Mouse (Mus musculus): ENCODE measurements at regions not wholly inside any gene's neighbourhood (a gene's known extent, or its start where the extent isn't known, plus 50 kb on each side); places are given as distances from the start of the nearest gene placed in this dataset.

- H3K4me3 ChIP-seq (ENCODE audit: insufficient read depth in 1 of 2, low read depth in 2 of 2, low read length in 2 of 2): no peak overlapping the region
- TF ChIP-seq CTCF (IDR thresholded peaks at IDR 0.05; ENCODE audit: low read depth) (no peak), EP300 (IDR thresholded peaks at IDR 0.05; ENCODE audit: low read depth) (no peak)
- WGBS (ENCODE audit: insufficient replicate concordance): 57% methylated on average over 2 of the region's 2 CpGs
These were observed 73.6 kb downstream of the Gm19935 start for GRCm38 (mm10) chr8:90743546-90743945.

GRCm38 (mm10) chr8:90740963-90741733, 76.0 kb downstream of the Gm19935 start:
- Histone ChIP-seq H3K36me3 (replicated peaks; ENCODE audit: control insufficient read depth, insufficient read depth, low read depth) (no peaks in the 10 kb centered on the region), H3K27ac (no peak overlapping the region), H3K27me3 (ENCODE audit: control insufficient read depth, insufficient read depth, low read length) (no peaks in the 10 kb centered on the region), H3K9ac (replicated peaks) (no peak overlapping the region), H3K4me1 (replicated peaks; ENCODE audit: control insufficient read depth in 2 of 2, insufficient read depth in 2 of 2, low read length in 1 of 2) (no peaks in the 10 kb centered on the region), H3K4me2 (ENCODE audit: low read depth) (no peak overlapping the region), H3K9me3 (ENCODE audit: control insufficient read depth, low read length) (no peaks in the 10 kb centered on the region), H3K4me3 (ENCODE audit: insufficient read depth in 1 of 2, low read depth in 2 of 2, low read length in 2 of 2) (no peak overlapping the region)
- WGBS (ENCODE audit: insufficient replicate concordance): 46% methylated on average over 9 of the region's 9 CpGs
- no peak for ATAC-seq (ENCODE audit: insufficient read depth)
- TF ChIP-seq CTCF (IDR thresholded peaks at IDR 0.05; ENCODE audit: low read depth): no peak
- TF ChIP-seq EP300 (IDR thresholded peaks at IDR 0.05; ENCODE audit: low read depth): no peak
- DNase-seq (ENCODE audit: low read depth in 3 of 3, low spot score in 3 of 3): no peak

More at GRCm38 (mm10) chr8:90743546-90743945, 73.6 kb downstream of the Gm19935 start:
- H3K27ac ChIP-seq: no peak overlapping the region
- H3K9me3 ChIP-seq (ENCODE audit: control insufficient read depth, low read length): no peaks in the 10 kb centered on the region
- H3K4me2 ChIP-seq (ENCODE audit: low read depth): no peak overlapping the region
- ATAC-seq (ENCODE audit: insufficient read depth): no peak
- no peaks in the 10 kb centered on the region for H3K27me3 ChIP-seq (ENCODE audit: control insufficient read depth, insufficient read depth, low read length)
- DNase-seq (ENCODE audit: low read depth in 3 of 3, low spot score in 3 of 3): no peak
- no peak overlapping the region for H3K9ac ChIP-seq (replicated peaks)
- H3K4me1 ChIP-seq (replicated peaks; ENCODE audit: control insufficient read depth in 2 of 2, insufficient read depth in 2 of 2, low read length in 1 of 2): no peaks in the 10 kb centered on the region
- H3K36me3 ChIP-seq (replicated peaks; ENCODE audit: control insufficient read depth, insufficient read depth, low read depth): no peaks in the 10 kb centered on the region

- H3K4me1 ChIP-seq (replicated peaks; ENCODE audit: control insufficient read depth in 2 of 2, insufficient read depth in 2 of 2, low read length in 1 of 2): no peaks in the 10 kb centered on the region
- TF ChIP-seq CTCF (IDR thresholded peaks at IDR 0.05; ENCODE audit: low read depth) (no peak), EP300 (IDR thresholded peaks at IDR 0.05; ENCODE audit: low read depth) (no peak)
- no peaks in the 10 kb centered on the region for H3K27me3 ChIP-seq (ENCODE audit: control insufficient read depth, insufficient read depth, low read length)
- no peaks in the 10 kb centered on the region for H3K9me3 ChIP-seq (ENCODE audit: control insufficient read depth, low read length)
- no peak for ATAC-seq (ENCODE audit: insufficient read depth)
- no peak overlapping the region for H3K4me2 ChIP-seq (ENCODE audit: low read depth)
- WGBS (ENCODE audit: insufficient replicate concordance): 58% methylated on average over 2 of the region's 2 CpGs
- no peaks in the 10 kb centered on the region for H3K36me3 ChIP-seq (replicated peaks; ENCODE audit: control insufficient read depth, insufficient read depth, low read depth)
- H3K9ac ChIP-seq (replicated peaks): no peak overlapping the region
- H3K4me3 ChIP-seq (ENCODE audit: insufficient read depth in 1 of 2, low read depth in 2 of 2, low read length in 2 of 2): no peak overlapping the region
- no peak for DNase-seq (ENCODE audit: low read depth in 3 of 3, low spot score in 3 of 3)
- H3K27ac ChIP-seq: no peak overlapping the region
These were observed 76.8 kb downstream of the Gm19935 start for GRCm38 (mm10) chr8:90740302-90740962.

- no peak for TF ChIP-seq CTCF (IDR thresholded peaks at IDR 0.05; ENCODE audit: low read depth)
- TF ChIP-seq EP300 (IDR thresholded peaks at IDR 0.05; ENCODE audit: low read depth): no peak
- 31% methylated on average over 1 of the region's 1 CpGs for WGBS (ENCODE audit: insufficient replicate concordance)
- no peak for ATAC-seq (ENCODE audit: insufficient read depth)
These were observed 89.2 kb downstream of the Gm19935 start for GRCm38 (mm10) chr8:90728011-90728410.

GRCm38 (mm10) chr8:90725188-90725587, 92.0 kb downstream of the Gm19935 start:
- Histone ChIP-seq H3K4me3 (ENCODE audit: insufficient read depth in 1 of 2, low read depth in 2 of 2, low read length in 2 of 2) (no peak overlapping the region), H3K36me3 (replicated peaks; ENCODE audit: control insufficient read depth, insufficient read depth, low read depth) (no peaks in the 10 kb centered on the region), H3K27me3 (ENCODE audit: control insufficient read depth, insufficient read depth, low read length) (no peaks in the 10 kb centered on the region), H3K27ac (no peak overlapping the region), H3K9me3 (ENCODE audit: control insufficient read depth, low read length) (no peaks in the 10 kb centered on the region), H3K4me1 (replicated peaks; ENCODE audit: control insufficient read depth in 2 of 2, insufficient read depth in 2 of 2, low read length in 1 of 2) (no peaks in the 10 kb centered on the region), H3K9ac (replicated peaks) (no peak overlapping the region), H3K4me2 (ENCODE audit: low read depth) (no peak overlapping the region)
- ATAC-seq (ENCODE audit: insufficient read depth): no peak
- 67% methylated on average over 5 of the region's 5 CpGs for WGBS (ENCODE audit: insufficient replicate concordance)
- no peak for DNase-seq (ENCODE audit: low read depth in 3 of 3, low spot score in 3 of 3)
- TF ChIP-seq CTCF (IDR thresholded peaks at IDR 0.05; ENCODE audit: low read depth) (no peak), EP300 (IDR thresholded peaks at IDR 0.05; ENCODE audit: low read depth) (no peak)

More at GRCm38 (mm10) chr8:90728011-90728410, 89.2 kb downstream of the Gm19935 start:
- no peak overlapping the region for H3K4me2 ChIP-seq (ENCODE audit: low read depth)
- no peak overlapping the region for H3K9ac ChIP-seq (replicated peaks)
- no peaks in the 10 kb centered on the region for H3K4me1 ChIP-seq (replicated peaks; ENCODE audit: control insufficient read depth in 2 of 2, insufficient read depth in 2 of 2, low read length in 1 of 2)
- DNase-seq (ENCODE audit: low read depth in 3 of 3, low spot score in 3 of 3): no peak
- no peak overlapping the region for H3K27ac ChIP-seq
- no peaks in the 10 kb centered on the region for H3K27me3 ChIP-seq (ENCODE audit: control insufficient read depth, insufficient read depth, low read length)
- H3K36me3 ChIP-seq (replicated peaks; ENCODE audit: control insufficient read depth, insufficient read depth, low read depth): no peaks in the 10 kb centered on the region
- H3K4me3 ChIP-seq (ENCODE audit: insufficient read depth in 1 of 2, low read depth in 2 of 2, low read length in 2 of 2): no peak overlapping the region
- no peaks in the 10 kb centered on the region for H3K9me3 ChIP-seq (ENCODE audit: control insufficient read depth, low read length)

Data from liver, embryonic 14.5 days (tissue).